Mouse (Mus musculus) heart, embryonic 11.5 days (tissue): ENCODE data around the gene Commd1. TPM values are rescaled to one million over a fixed set of nuclear protein-coding genes. Genes with fewer than 3 reads are reported as not detected.

ENCODE experiments used
- ATAC-seq: fragments of 200-750 bp; cut with Nextera tagmentation; replicated peaks from 2 replicates; pipeline ENCODE4 v1.8.0; 2017; ENCODE audit warnings: moderate library complexity; ENCODE audit not compliant: insufficient number of reproducible peaks, low FRiP score, low TSS enrichment
- H3K27ac ChIP-seq: fragments of 300-500 bp; sonication (generic); 2 replicates; pipeline ENCODE4 v1.5.1; 2014; ENCODE audit warnings: mild to moderate bottlenecking, low read depth, low read length
- H3K27me3 ChIP-seq: fragments of 300-500 bp; sonication (generic); 2 replicates; pipeline ENCODE4 v1.6.1; 2014; ENCODE audit warnings: mild to moderate bottlenecking, low read length, mixed read lengths; ENCODE audit not compliant: control insufficient read depth, insufficient read depth
- H3K36me3 ChIP-seq: fragments of 300-500 bp; sonication (generic); 2 replicates; pipeline ENCODE4 v1.6.1; 2014; ENCODE audit warnings: mild to moderate bottlenecking, low read length, moderate library complexity, mixed read lengths; ENCODE audit not compliant: control insufficient read depth, insufficient read depth
- H3K4me1 ChIP-seq: fragments of 300-500 bp; sonication (generic); 2 replicates; pipeline ENCODE4 v1.6.1; 2014; ENCODE audit warnings: low read length; ENCODE audit not compliant: control insufficient read depth, insufficient read depth
- H3K4me2 ChIP-seq: fragments of 300-500 bp; sonication (generic); 2 replicates; pipeline ENCODE4 v1.6.1; 2014; ENCODE audit warnings: mild to moderate bottlenecking, moderate library complexity
- H3K4me3 ChIP-seq: fragments of 300-500 bp; sonication (generic); 2 replicates; pipeline ENCODE4 v1.5.1; 2014; ENCODE audit warnings: low read depth, low read length
- H3K9ac ChIP-seq: fragments of 300-500 bp; sonication (generic); 2 replicates; pipeline ENCODE4 v1.6.1; 2014; ENCODE audit warnings: mild to moderate bottlenecking, low read depth, low read length, moderate library complexity
- H3K9me3 ChIP-seq: fragments of 300-500 bp; sonication (generic); replicated peaks from 2 replicates; pipeline ENCODE4 v1.6.1; 2016; ENCODE audit warnings: low read length; ENCODE audit not compliant: control insufficient read depth
- WGBS: fragments of 180-500 bp; shearing (Covaris S2); extraction: QIAGEN DNeasy Blood & Tissue Kit; methylation state at CpG from one replicate; pipeline ENCODE4 v1.1.7; 2014; ENCODE audit not compliant: insufficient replicate concordance; 5-methylcytosine and 5-hydroxymethylcytosine counted together
- polyA plus RNA-seq: library from polyadenylated mRNA; unstranded; fragments of >200 nt; fragmentation: Nextera tagmentation; extraction: Ambion mirVana; gene quantifications from 2 replicates; pipeline ENCODE4 v1.2.1, GENCODE M21; 2014

The Commd1 gene
- 327 and 355 TPM in 2 replicates for polyA plus RNA-seq

DNA sequence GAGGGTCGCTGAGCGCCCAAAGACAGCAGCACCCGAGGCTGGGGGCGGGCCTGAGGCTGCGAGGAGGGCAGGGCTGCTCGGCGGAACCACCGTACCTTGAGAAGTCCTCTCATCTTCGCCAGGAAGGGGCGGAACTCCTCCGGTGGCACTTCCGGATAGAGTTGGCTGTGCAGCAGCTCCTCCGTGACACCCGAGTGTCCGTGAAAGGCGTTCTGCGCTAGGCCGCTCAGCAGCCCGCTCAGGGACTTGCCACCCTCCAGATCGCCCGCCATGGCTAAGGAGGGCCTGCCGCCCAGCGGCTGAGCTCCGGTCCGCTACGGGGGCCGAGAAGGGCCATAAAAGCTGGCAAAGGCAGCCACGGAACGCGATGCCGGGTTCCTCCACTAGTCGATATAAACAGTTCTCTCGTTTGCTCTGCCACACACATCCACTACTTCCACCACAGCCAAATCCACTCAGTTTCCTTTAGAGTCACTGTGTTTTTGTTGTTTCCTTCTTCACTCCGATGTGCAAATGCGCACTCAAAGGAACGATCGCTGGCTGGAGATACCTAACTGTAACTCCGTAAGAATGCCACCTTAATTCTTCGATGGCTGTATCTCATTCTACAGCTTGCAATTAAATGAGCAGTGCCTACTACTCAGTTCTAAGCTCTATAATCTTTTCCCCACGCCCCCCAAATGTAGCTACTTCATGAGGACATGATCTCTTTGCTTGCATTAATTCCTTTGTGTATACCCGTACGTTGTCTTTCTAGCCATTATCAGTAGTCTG is at the start of gene Commd1, which contains the start of gene Gm28048:
Gene Commd1, minus strand, starts transcription at position 399 of the 774 bp plus-strand sequence.
Gene Gm28048, minus strand, starts transcription at position 107 of the 774 bp plus-strand sequence.
- no peaks in the 10 kb centered on the region for H3K27me3 ChIP-seq
- WGBS = 3% methylated on average over 42 of the region's 42 CpGs
- H3K9me3 ChIP-seq = no peaks in the 10 kb centered on the region
- peak within 1 kb of the TSS; percentile 98 for H3K27ac ChIP-seq
- ATAC-seq = peak; percentile 85
- peak within 1 kb of the TSS; percentile 84 for H3K4me2 ChIP-seq
- peak within 1 kb of the TSS; percentile 86 for H3K9ac ChIP-seq
- peaks cover 7% of the 10 kb centered on the region for H3K4me1 ChIP-seq
- H3K36me3 ChIP-seq = 0 out of 2 replicates have a peak, but pooled peaks cover 3% of the 10 kb centered on the region
- peak within 1 kb of the TSS; percentile 64 for H3K4me3 ChIP-seq

DNA sequence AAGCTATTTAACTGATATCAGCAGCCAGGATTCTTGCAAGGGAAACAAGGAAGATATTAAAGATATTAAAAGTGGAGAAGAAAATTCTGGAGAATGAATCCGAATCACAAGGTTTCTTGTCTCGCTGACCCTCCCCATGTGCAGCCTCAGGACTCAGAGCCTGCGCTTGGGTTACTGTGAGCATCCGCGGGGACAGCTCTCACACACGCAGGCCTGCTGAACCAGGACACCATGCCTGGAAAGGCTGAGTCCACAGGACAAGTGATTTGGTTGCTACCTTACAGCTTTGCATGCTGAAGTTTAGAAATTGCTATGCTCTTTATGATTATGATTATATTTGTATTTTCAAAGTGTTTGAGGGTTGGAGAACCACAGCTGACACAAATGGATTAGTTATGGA is 47.2 kb upstream of the Commd1 start:
- H3K4me2 ChIP-seq = no peak overlapping the region
- no peak overlapping the region for H3K27ac ChIP-seq
- H3K9me3 ChIP-seq = no peaks in the 10 kb centered on the region
- H3K4me3 ChIP-seq = no peak overlapping the region
- no peaks in the 10 kb centered on the region for H3K27me3 ChIP-seq
- H3K9ac ChIP-seq = no peak overlapping the region
- WGBS = 72% methylated on average over 6 of the region's 6 CpGs
- H3K36me3 ChIP-seq = no peaks in the 10 kb centered on the region
- ATAC-seq = no peak
- no peaks in the 10 kb centered on the region for H3K4me1 ChIP-seq

DNA sequence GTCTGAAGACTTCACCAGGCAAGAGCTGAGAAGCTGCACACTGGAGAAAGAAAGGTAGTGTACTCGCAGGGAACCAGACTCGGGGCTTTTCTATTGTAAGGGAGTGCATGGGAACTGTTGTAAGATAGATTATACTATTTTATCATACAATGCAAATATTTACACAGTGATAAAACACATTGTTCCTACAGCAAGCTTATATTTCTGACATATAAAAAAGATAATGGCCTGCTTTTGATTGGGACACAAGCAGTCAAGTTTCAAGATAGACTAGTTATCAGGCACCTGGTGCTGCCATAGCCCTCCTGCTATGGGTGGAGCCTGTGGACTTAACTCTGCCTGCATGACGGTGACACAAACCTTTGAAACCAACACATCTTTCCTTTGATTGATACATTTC is 46.8 kb upstream of the Commd1 start:
- ATAC-seq = no peak
- Histone ChIP-seq H3K36me3 (no peaks in the 10 kb centered on the region), H3K27ac (no peak overlapping the region), H3K9ac (no peak overlapping the region), H3K4me2 (no peak overlapping the region), H3K4me3 (no peak overlapping the region), H3K27me3 (no peaks in the 10 kb centered on the region), H3K4me1 (no peaks in the 10 kb centered on the region), H3K9me3 (no peaks in the 10 kb centered on the region)
- 44% methylated on average over 3 of the region's 3 CpGs for WGBS

DNA sequence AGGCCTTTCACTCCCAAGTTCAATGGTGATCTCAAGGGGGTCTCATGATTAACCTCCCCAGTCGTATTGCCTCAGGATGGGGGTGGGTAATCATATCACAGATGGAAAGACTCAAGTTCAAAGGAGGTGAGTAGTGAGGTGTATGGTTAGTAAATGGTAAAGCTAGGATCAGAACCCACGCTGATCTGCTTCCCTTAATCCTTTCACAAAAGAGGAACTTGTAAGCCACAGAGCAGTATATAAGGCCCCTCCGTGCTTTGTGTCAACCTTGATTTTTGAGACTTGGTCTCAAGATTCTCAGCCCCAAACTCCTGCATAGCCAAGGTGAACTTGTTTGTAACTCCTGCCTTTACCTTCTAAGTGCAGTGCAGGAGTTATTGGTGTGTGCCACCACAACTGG is 42.0 kb upstream of the Commd1 start:
- WGBS = 74% methylated on average over 3 of the region's 3 CpGs
- H3K9me3 ChIP-seq = no peaks in the 10 kb centered on the region
- no peak overlapping the region for H3K4me2 ChIP-seq
- H3K36me3 ChIP-seq = no peaks in the 10 kb centered on the region
- no peak overlapping the region for H3K27ac ChIP-seq
- no peak overlapping the region for H3K4me3 ChIP-seq
- H3K27me3 ChIP-seq = no peaks in the 10 kb centered on the region
- no peak overlapping the region for H3K9ac ChIP-seq
- no peak for ATAC-seq
- H3K4me1 ChIP-seq = no peaks in the 10 kb centered on the region

DNA sequence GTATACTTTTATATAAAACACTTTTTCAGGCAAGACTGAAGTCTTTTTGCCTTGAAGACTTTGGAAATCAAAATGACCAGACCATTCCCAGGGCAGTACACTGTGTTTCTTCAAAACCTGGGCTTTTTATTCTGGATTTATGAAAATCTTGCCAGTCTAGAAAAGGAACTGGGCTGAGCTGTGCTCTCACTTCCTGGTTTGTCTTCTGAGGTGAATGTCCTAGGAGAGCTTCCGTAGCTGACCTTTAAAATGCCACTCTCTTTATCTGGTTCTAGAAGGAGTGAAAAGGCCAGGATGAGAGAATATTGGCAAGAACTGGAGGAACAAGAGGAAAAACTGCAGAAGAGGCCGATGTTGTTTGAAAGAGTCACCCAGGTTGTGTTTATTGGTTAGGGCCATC is 41.0 kb upstream of the Commd1 start:
- H3K4me2 ChIP-seq = no peak overlapping the region
- H3K27ac ChIP-seq = no peak overlapping the region
- H3K9me3 ChIP-seq = no peaks in the 10 kb centered on the region
- H3K9ac ChIP-seq = no peak overlapping the region
- no peaks in the 10 kb centered on the region for H3K4me1 ChIP-seq
- ATAC-seq = no peak
- no peaks in the 10 kb centered on the region for H3K27me3 ChIP-seq
- WGBS = 77% methylated on average over 2 of the region's 2 CpGs
- H3K36me3 ChIP-seq = no peaks in the 10 kb centered on the region
- H3K4me3 ChIP-seq = no peak overlapping the region

DNA sequence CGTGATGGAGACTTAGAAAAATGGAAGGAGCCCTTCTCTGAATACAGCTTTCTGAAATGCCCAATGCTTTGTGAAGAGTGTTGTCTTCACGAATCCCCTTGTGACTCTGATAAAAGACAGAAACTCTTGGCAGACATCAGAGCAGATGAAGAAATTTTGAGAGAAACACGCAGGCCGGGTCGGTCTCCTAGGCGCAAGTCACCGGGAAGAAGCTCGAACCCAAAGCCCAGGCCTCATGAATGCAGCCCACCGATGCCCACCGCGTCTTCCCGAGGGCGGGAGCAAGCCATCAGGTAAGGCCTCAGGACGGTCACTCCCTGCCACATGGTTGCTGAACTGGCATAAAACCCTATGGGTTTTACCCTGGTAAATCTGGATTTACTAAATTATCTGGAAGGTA is 38.7 kb upstream of the Commd1 start:
- no peaks in the 10 kb centered on the region for H3K36me3 ChIP-seq
- H3K4me1 ChIP-seq = no peaks in the 10 kb centered on the region
- H3K27ac ChIP-seq = no peak overlapping the region
- WGBS = 88% methylated on average over 14 of the region's 14 CpGs
- H3K27me3 ChIP-seq = no peaks in the 10 kb centered on the region
- no peaks in the 10 kb centered on the region for H3K9me3 ChIP-seq
- no peak overlapping the region for H3K4me3 ChIP-seq
- H3K4me2 ChIP-seq = no peak overlapping the region
- no peak for ATAC-seq
- no peak overlapping the region for H3K9ac ChIP-seq

DNA sequence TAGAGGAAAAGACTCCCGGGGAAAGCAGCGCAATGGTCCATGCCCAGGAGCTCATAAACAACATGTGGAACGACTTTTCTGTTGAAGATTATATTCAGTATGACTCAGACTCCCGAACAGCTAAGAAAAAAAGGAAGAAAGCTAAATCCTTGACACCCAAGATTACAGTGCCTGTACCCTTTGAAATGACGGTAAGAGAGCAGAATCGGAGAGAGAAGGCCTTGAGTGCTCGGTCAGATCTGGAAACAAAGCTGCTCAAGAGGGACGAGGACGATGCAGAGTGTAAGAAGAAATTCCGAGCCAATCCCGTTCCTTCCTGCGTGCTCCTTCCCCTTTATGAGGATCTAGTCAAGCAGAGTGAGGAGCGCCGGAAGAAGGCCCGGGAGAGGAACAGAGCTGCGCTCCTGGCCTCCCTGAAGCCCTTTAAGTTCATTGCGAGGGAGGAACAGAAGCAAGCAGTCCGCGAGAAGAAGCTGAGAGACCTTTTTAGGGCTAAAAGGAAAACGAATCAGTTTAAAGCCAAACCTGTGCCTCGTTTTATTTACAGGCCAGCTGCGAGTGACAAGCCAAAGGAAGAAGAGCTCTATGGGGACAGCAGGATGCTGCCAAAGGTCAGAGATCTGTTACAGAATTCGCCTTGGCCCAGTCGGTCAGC is 38.1 kb upstream of the Commd1 start:
- no peaks in the 10 kb centered on the region for H3K9me3 ChIP-seq
- no peak for ATAC-seq
- no peak overlapping the region for H3K9ac ChIP-seq
- no peak overlapping the region for H3K4me3 ChIP-seq
- H3K4me2 ChIP-seq = no peak overlapping the region
- WGBS = 71% methylated on average over 24 of the region's 24 CpGs
- no peaks in the 10 kb centered on the region for H3K27me3 ChIP-seq
- H3K4me1 ChIP-seq = no peaks in the 10 kb centered on the region
- no peaks in the 10 kb centered on the region for H3K36me3 ChIP-seq
- no peak overlapping the region for H3K27ac ChIP-seq

DNA sequence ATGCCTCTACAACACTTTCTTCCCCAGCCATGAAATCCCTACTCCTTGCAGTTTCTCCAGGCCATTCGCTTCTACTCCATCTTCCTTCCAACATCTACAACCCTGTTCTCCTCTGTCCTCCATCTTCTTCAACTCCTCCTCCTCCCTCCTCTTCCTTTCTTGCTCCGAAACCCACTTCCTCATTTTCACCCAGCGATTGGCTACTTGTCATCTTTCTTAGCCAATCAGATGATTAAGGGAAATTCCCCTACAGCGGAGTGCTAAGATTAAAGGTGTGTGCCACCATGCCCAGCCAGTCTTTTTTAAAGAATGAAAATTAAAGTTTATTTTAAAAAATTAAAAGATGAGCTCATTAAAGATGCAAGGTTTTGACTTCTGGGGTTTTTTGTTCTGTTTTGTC is 35.8 kb upstream of the Commd1 start:
- Histone ChIP-seq H3K4me2 (no peak overlapping the region), H3K4me3 (no peak overlapping the region), H3K9ac (no peak overlapping the region), H3K27me3 (no peaks in the 10 kb centered on the region), H3K4me1 (no peaks in the 10 kb centered on the region), H3K27ac (no peak overlapping the region), H3K9me3 (no peaks in the 10 kb centered on the region), H3K36me3 (no peaks in the 10 kb centered on the region)
- WGBS = 85% methylated on average over 4 of the region's 4 CpGs
- ATAC-seq = no peak
